Mouse (Mus musculus) intestine, embryonic 15.5 days (tissue): ENCODE measurements at regions not wholly inside any gene's neighbourhood (a gene's known extent, or its start where the extent isn't known, plus 50 kb on each side); places are given as distances from the start of the nearest gene placed in this dataset.
"Not testable (repeated sequence)": the region's sequence is repeated elsewhere in the genome, so short reads cannot be mapped to it uniquely, and the experiment has no call there.

ENCODE experiments used
- ATAC-seq: fragments of 200-750 bp; cut with Nextera tagmentation; 2 replicates; pipeline ENCODE4 v1.8.0; 2017; ENCODE audit warnings: moderate TSS enrichment, moderate library complexity
- H3K27ac ChIP-seq: fragments of 300-500 bp; sonication (generic); 2 replicates; pipeline ENCODE4 v1.5.1; 2015; ENCODE audit warnings: mild to moderate bottlenecking, inconsistent platforms
- H3K27me3 ChIP-seq: fragments of 300-500 bp; sonication (generic); replicated peaks from 2 replicates; pipeline ENCODE4 v1.6.1; 2015; ENCODE audit warnings: inconsistent platforms
- H3K36me3 ChIP-seq: fragments of 300-500 bp; sonication (generic); 2 replicates; pipeline ENCODE4 v1.6.1; 2015; ENCODE audit warnings: inconsistent platforms
- H3K4me1 ChIP-seq: fragments of 300-500 bp; sonication (generic); replicated peaks from 2 replicates; pipeline ENCODE4 v1.6.1; 2015; ENCODE audit warnings: inconsistent platforms
- H3K4me2 ChIP-seq: fragments of 300-500 bp; sonication (generic); replicated peaks from 2 replicates; pipeline ENCODE4 v1.6.1; 2015; ENCODE audit warnings: mild to moderate bottlenecking, inconsistent platforms
- H3K4me3 ChIP-seq: fragments of 300-500 bp; sonication (generic); replicated peaks from 2 replicates; pipeline ENCODE4 v1.5.1; 2015; ENCODE audit warnings: inconsistent platforms
- H3K9ac ChIP-seq: fragments of 300-500 bp; sonication (generic); 2 replicates; pipeline ENCODE4 v1.6.1; 2015; ENCODE audit warnings: inconsistent platforms
- H3K9me3 ChIP-seq: fragments of 300-500 bp; sonication (generic); 2 replicates; pipeline ENCODE4 v1.6.1; 2016; ENCODE audit warnings: inconsistent platforms
- WGBS: fragments of 180-500 bp; shearing (Covaris S2); methylation state at CpG from one replicate; pipeline ENCODE4 v1.1.7; 2015; 5-methylcytosine and 5-hydroxymethylcytosine counted together

- Histone ChIP-seq H3K4me3 (no peak overlapping the region), H3K36me3 (no peaks in the 10 kb centered on the region), H3K27me3 (no peaks in the 10 kb centered on the region), H3K4me2 (no peak overlapping the region), H3K9me3 (no peaks in the 10 kb centered on the region), H3K9ac (no peak overlapping the region), H3K4me1 (no peaks in the 10 kb centered on the region), H3K27ac (no peak overlapping the region)
- no peak for ATAC-seq
- 94% methylated on average over 3 of the region's 3 CpGs for WGBS
Observed at GRCm38 (mm10) chr3:56964156-56964555, 337.6 kb downstream of the Tm4sf1 start.

- Histone ChIP-seq H3K27ac (no peak overlapping the region), H3K36me3 (no peaks in the 10 kb centered on the region), H3K4me3 (no peak overlapping the region), H3K4me2 (no peak overlapping the region), H3K27me3 (no peaks in the 10 kb centered on the region), H3K9me3 (no peaks in the 10 kb centered on the region), H3K9ac (no peak overlapping the region), H3K4me1 (no peaks in the 10 kb centered on the region)
- no peak for ATAC-seq
- whole genome bisulfite sequencing: 64% methylated on average over 3 of the region's 3 CpGs
Observed at GRCm38 (mm10) chr3:56963251-56963650, 338.5 kb downstream of the Tm4sf1 start.

- Histone ChIP-seq H3K36me3 (no peaks in the 10 kb centered on the region), H3K9ac (no peak overlapping the region), H3K4me3 (no peak overlapping the region), H3K4me2 (no peak overlapping the region), H3K9me3 (no peaks in the 10 kb centered on the region), H3K4me1 (no peaks in the 10 kb centered on the region), H3K27ac (no peak overlapping the region), H3K27me3 (no peaks in the 10 kb centered on the region)
- ATAC-seq: no peak
- WGBS: 62% methylated on average over 3 of the region's 3 CpGs
Observed at GRCm38 (mm10) chr3:56962248-56963013, 339.4 kb downstream of the Tm4sf1 start.

GRCm38 (mm10) chr3:56956978-56957377 is 344.8 kb downstream of the Tm4sf1 start:
- WGBS: over 99% methylated on average over 2 of the region's 2 CpGs
- ATAC-seq: no peak
- no peak overlapping the region for H3K4me2 ChIP-seq
- H3K9me3 ChIP-seq: no peaks in the 10 kb centered on the region
- H3K4me3 ChIP-seq: no peak overlapping the region
- H3K9ac ChIP-seq: no peak overlapping the region
- no peaks in the 10 kb centered on the region for H3K4me1 ChIP-seq
- H3K36me3 ChIP-seq: no peaks in the 10 kb centered on the region
- H3K27me3 ChIP-seq: no peaks in the 10 kb centered on the region
- H3K27ac ChIP-seq: no peak overlapping the region

GRCm38 (mm10) chr3:56955799-56956121 is 346.0 kb downstream of the Tm4sf1 start:
- ATAC-seq: no peak
- H3K4me1 ChIP-seq: no peaks in the 10 kb centered on the region
- H3K4me2 ChIP-seq: no peak overlapping the region
- 85% methylated on average over 2 of the region's 2 CpGs for WGBS
- no peak overlapping the region for H3K27ac ChIP-seq
- H3K27me3 ChIP-seq: no peaks in the 10 kb centered on the region
- H3K4me3 ChIP-seq: no peak overlapping the region
- no peak overlapping the region for H3K9ac ChIP-seq
- no peaks in the 10 kb centered on the region for H3K36me3 ChIP-seq
- H3K9me3 ChIP-seq: no peaks in the 10 kb centered on the region

GRCm38 (mm10) chr3:56955098-56955798 is 346.5 kb downstream of the Tm4sf1 start:
- Histone ChIP-seq H3K4me2 (no peak overlapping the region), H3K27ac (no peak overlapping the region), H3K4me1 (no peaks in the 10 kb centered on the region), H3K36me3 (no peaks in the 10 kb centered on the region), H3K4me3 (no peak overlapping the region), H3K9me3 (no peaks in the 10 kb centered on the region), H3K9ac (no peak overlapping the region), H3K27me3 (no peaks in the 10 kb centered on the region)
- WGBS: 69% methylated on average over 7 of the region's 7 CpGs
- no peak for ATAC-seq

- no CpG with 5 or more reads among the region's 1 CpGs for WGBS
- H3K4me1 ChIP-seq, H3K27ac ChIP-seq, ATAC-seq, H3K9me3 ChIP-seq, H3K4me3 ChIP-seq, H3K4me2 ChIP-seq, H3K36me3 ChIP-seq, H3K9ac ChIP-seq, H3K27me3 ChIP-seq: not testable (repeated sequence)
Observed at GRCm38 (mm10) chr3:56942557-56942956, 359.2 kb downstream of the Tm4sf1 start.

- H3K27me3 ChIP-seq, H3K4me3 ChIP-seq, H3K4me1 ChIP-seq, H3K36me3 ChIP-seq, H3K9me3 ChIP-seq, ATAC-seq, H3K27ac ChIP-seq, H3K9ac ChIP-seq, H3K4me2 ChIP-seq: not testable (repeated sequence)
- 100% methylated on average over 1 of the region's 2 CpGs for WGBS
Observed at GRCm38 (mm10) chr3:56928940-56929339, 372.8 kb downstream of the Tm4sf1 start.

GRCm38 (mm10) chr3:56898491-56898890 is 403.3 kb downstream of the Tm4sf1 start:
- H3K9ac ChIP-seq: no peak overlapping the region
- no peaks in the 10 kb centered on the region for H3K4me1 ChIP-seq
- H3K27ac ChIP-seq: no peak overlapping the region

GRCm38 (mm10) chr3:56877062-56877461 is 424.7 kb downstream of the Tm4sf1 start:
- no peaks in the 10 kb centered on the region for H3K27me3 ChIP-seq
- no peaks in the 10 kb centered on the region for H3K4me1 ChIP-seq
- H3K9me3 ChIP-seq: no peaks in the 10 kb centered on the region
- WGBS: 83% methylated on average over 4 of the region's 4 CpGs
- no peak overlapping the region for H3K4me2 ChIP-seq
- no peak overlapping the region for H3K9ac ChIP-seq
- H3K36me3 ChIP-seq: no peaks in the 10 kb centered on the region
- H3K4me3 ChIP-seq: no peak overlapping the region
- ATAC-seq: peak; percentile 49
- no peak overlapping the region for H3K27ac ChIP-seq

More at GRCm38 (mm10) chr3:56898491-56898890, 403.3 kb downstream of the Tm4sf1 start:
- Histone ChIP-seq H3K9me3 (no peaks in the 10 kb centered on the region), H3K4me2 (no peak overlapping the region), H3K36me3 (no peaks in the 10 kb centered on the region), H3K27me3 (no peaks in the 10 kb centered on the region), H3K4me3 (no peak overlapping the region)
- no peak for ATAC-seq
- WGBS: 75% methylated on average over 2 of the region's 2 CpGs

- WGBS: 53% methylated on average over 1 of the region's 1 CpGs
- H3K4me1 ChIP-seq: no peaks in the 10 kb centered on the region
- H3K27ac ChIP-seq: no peak overlapping the region
- H3K27me3 ChIP-seq: no peaks in the 10 kb centered on the region
- no peaks in the 10 kb centered on the region for H3K9me3 ChIP-seq
- no peak overlapping the region for H3K4me3 ChIP-seq
- H3K36me3 ChIP-seq: no peaks in the 10 kb centered on the region
- no peak overlapping the region for H3K4me2 ChIP-seq
- no peak overlapping the region for H3K9ac ChIP-seq
- no peak for ATAC-seq
Observed at GRCm38 (mm10) chr3:56863591-56863990, 438.2 kb downstream of the Tm4sf1 start.

GRCm38 (mm10) chr3:56859841-56860240 is 441.9 kb downstream of the Tm4sf1 start:
- H3K9ac ChIP-seq: no peak overlapping the region
- no peaks in the 10 kb centered on the region for H3K36me3 ChIP-seq
- H3K27ac ChIP-seq: no peak overlapping the region
- no peaks in the 10 kb centered on the region for H3K9me3 ChIP-seq
- no peak overlapping the region for H3K4me2 ChIP-seq
- H3K27me3 ChIP-seq: no peaks in the 10 kb centered on the region
- ATAC-seq: no peak
- WGBS: 92% methylated on average over 9 of the region's 9 CpGs
- no peaks in the 10 kb centered on the region for H3K4me1 ChIP-seq
- no peak overlapping the region for H3K4me3 ChIP-seq

GRCm38 (mm10) chr3:56845462-56845770 is 456.4 kb downstream of the Tm4sf1 start:
- WGBS: 93% methylated on average over 1 of the region's 1 CpGs
- H3K27me3 ChIP-seq: no peaks in the 10 kb centered on the region
- no peaks in the 10 kb centered on the region for H3K4me1 ChIP-seq
- no peaks in the 10 kb centered on the region for H3K9me3 ChIP-seq
- H3K9ac ChIP-seq: no peak overlapping the region
- H3K27ac ChIP-seq: no peak overlapping the region
- no peak overlapping the region for H3K4me2 ChIP-seq
- no peak overlapping the region for H3K4me3 ChIP-seq
- no peak for ATAC-seq
- H3K36me3 ChIP-seq: no peaks in the 10 kb centered on the region
